8 mouse cellular contexts compared by ENCODE assay signal in the genomic region with DNA sequence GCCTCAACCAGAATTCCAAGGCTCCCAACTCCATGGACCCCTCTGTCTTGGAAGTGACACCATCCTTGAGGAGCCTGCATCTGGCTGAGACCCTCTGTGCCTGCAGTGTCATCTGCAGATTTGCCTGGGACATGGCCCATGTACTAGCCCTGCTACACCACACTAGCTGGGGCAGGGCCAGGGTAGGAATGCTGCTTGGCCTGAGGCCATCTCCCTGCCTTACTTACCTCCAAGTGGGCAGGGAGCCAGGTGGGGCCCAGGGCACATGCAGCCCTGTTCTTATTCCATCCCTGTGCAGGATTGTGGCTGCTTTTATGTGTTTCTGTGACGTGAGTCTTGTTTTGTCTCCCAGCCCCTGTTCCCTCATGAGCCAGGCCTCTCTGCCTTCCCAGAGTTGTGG. TPM values are rescaled to one million over a fixed set of nuclear protein-coding genes. Genes with fewer than 3 reads are reported as not detected.
DNase-seq lines count a peak whose midpoint lies in the region; ATAC-seq and TF ChIP-seq lines count a peak whose summit lies in the region.

No protein-coding gene starts in this region.

- H3K4me2 ChIP-seq in heart, embryonic 11.5 days, result no peak overlapping the region

- peaks cover 15% of the 10 kb centered on the region for H3K4me1 ChIP-seq in cerebellum, adult 2 months (ENCODE audit: control insufficient read depth, insufficient read depth, low read length)
- peaks cover 45% of the 10 kb centered on the region for H3K4me1 ChIP-seq in heart, embryonic 11.5 days (ENCODE audit: control insufficient read depth, insufficient read depth, low read length)

- DNase-seq in cerebellum, postnatal 14 days, result peak; percentile 69 to 76
- no peak for DNase-seq in cerebellum, adult 2 months
- peak; percentile 39 for DNase-seq in MN1 (ENCODE audit: low spot score)
- peak; percentile 83 for DNase-seq in kidney, adult 9 months
- no peak for DNase-seq in natural killer cell, adult 2 months (ENCODE audit: low spot score in 2 of 2)
- no peak for DNase-seq in layer of hippocampus, postnatal 25 days (ENCODE audit: extremely low spot score in 1 of 2, low spot score in 1 of 2)

- peak overlapping the region; percentile 61 for H3K9ac ChIP-seq in heart, embryonic 11.5 days (ENCODE audit: low read depth, low read length)

- no peak for TF ChIP-seq POLR2A in cerebellum, adult 2 months (IDR thresholded peaks at IDR 0.05; ENCODE audit: borderline replicate concordance, insufficient read depth, low read length)

- no peaks in the 10 kb centered on the region for H3K36me3 ChIP-seq in heart, embryonic 11.5 days (ENCODE audit: control insufficient read depth, insufficient read depth, low read length)

- TF ChIP-seq CTCF in cerebellum, adult 2 months (IDR thresholded peaks at IDR 0.05; ENCODE audit: borderline replicate concordance, insufficient read depth, low read depth, low read length), result no peak

- WGBS in cerebellum, adult 2 months, result 52% methylated on average over 1 of the region's 1 CpGs
- 29% methylated on average over 1 of the region's 1 CpGs for WGBS in heart, embryonic 11.5 days (ENCODE audit: insufficient replicate concordance)

- peak; percentile 65 for ATAC-seq in heart, embryonic 11.5 days (replicated peaks; ENCODE audit: insufficient number of reproducible peaks, low FRiP score, low TSS enrichment)
- peak; percentile 12; the same call in 1 of the 2 replicates for ATAC-seq in megakaryocyte-erythroid progenitor cell, adult 5-6 weeks (replicated peaks; ENCODE audit: low FRiP score, low TSS enrichment, poor library complexity, severe bottlenecking)

- H3K9me3 ChIP-seq in heart, embryonic 11.5 days (replicated peaks; ENCODE audit: control insufficient read depth, low read length), result no peaks in the 10 kb centered on the region

- no peaks in the 10 kb centered on the region for H3K27me3 ChIP-seq in cerebellum, adult 2 months (ENCODE audit: control insufficient read depth, insufficient read depth, low read length)
- H3K27me3 ChIP-seq in heart, embryonic 11.5 days (ENCODE audit: control insufficient read depth, insufficient read depth, low read length), result no peaks in the 10 kb centered on the region

- no peak overlapping the region for H3K4me3 ChIP-seq in cerebellum, adult 2 months (replicated peaks; ENCODE audit: insufficient read depth, low read depth, low read length)
- no peak overlapping the region for H3K4me3 ChIP-seq in heart, embryonic 11.5 days (ENCODE audit: low read depth, low read length)

- no peak overlapping the region for H3K27ac ChIP-seq in cerebellum, adult 2 months (ENCODE audit: insufficient read depth, low read length)
- peak overlapping the region; percentile 93 for H3K27ac ChIP-seq in heart, embryonic 11.5 days (ENCODE audit: low read depth, low read length)

RNA-seq across cellular contexts. Expression of gene Pygb, which starts 15.8 kb away (rescaled TPM):
- polyA plus RNA-seq in cerebellum, adult 2 months (2012; rRNA removed), result 134 and 144 TPM in 2 replicates
- 84.4 and 120 TPM in 2 replicates for polyA plus RNA-seq in heart, embryonic 11.5 days (2014; fragmentation: Nextera tagmentation; extraction: Ambion mirVana)
- 14.1 and 16.1 TPM in 2 replicates for total RNA-seq in megakaryocyte-erythroid progenitor cell, adult 5-6 weeks (2014; fragmentation: Nextera tagmentation)
- total RNA-seq in megakaryocyte-erythroid progenitor cell, adult 5-6 weeks (2017), result 11.7 and 13.0 TPM in 2 replicates
- 100 to 1,000 TPM; 172 to 203 TPM for total RNA-seq in layer of hippocampus, postnatal 25 days (2021)

RNA-seq across cellular contexts. Expression of gene Entpd6, which starts 21.9 kb away (rescaled TPM):
- 50.8 and 54.5 TPM in 2 replicates for polyA plus RNA-seq in cerebellum, adult 2 months (2012; rRNA removed)
- polyA plus RNA-seq in heart, embryonic 11.5 days (2014; fragmentation: Nextera tagmentation; extraction: Ambion mirVana), result 18.9 and 20.2 TPM in 2 replicates
- total RNA-seq in megakaryocyte-erythroid progenitor cell, adult 5-6 weeks (2014; fragmentation: Nextera tagmentation), result 21.7 and 24.5 TPM in 2 replicates
- 15.2 and 20.5 TPM in 2 replicates for total RNA-seq in megakaryocyte-erythroid progenitor cell, adult 5-6 weeks (2017)
- 10 to 100 TPM; 65.9 to 70.6 TPM for total RNA-seq in layer of hippocampus, postnatal 25 days (2021)

Comparison
In these comparisons a context has a peak if more than half of its experiments do, and no peak if none do; other contexts are left out.
1. DNase-seq: peak in cerebellum, postnatal 14 days (2 of 2), MN1 (single experiment) and kidney, adult 9 months (single experiment); none in cerebellum, adult 2 months (0 of 2), natural killer cell, adult 2 months (0 of 2) and layer of hippocampus, postnatal 25 days (0 of 2).
2. RNA of gene Pygb, which starts 15.8 kb away (total RNA-seq): 172 to 203 TPM in layer of hippocampus, postnatal 25 days; 11.7 to 16.1 TPM in megakaryocyte-erythroid progenitor cell, adult 5-6 weeks; every median in the first group is over 10 times any median in the second.